Mouse (Mus musculus) ES-Bruce4 (cell line): ENCODE measurements around the gene Zfp972.
"Not testable (repeated sequence)": the region's sequence is repeated elsewhere in the genome, so short reads cannot be mapped to it uniquely, and the experiment has no call there.

Experiments
- CTCF ChIP-seq: IDR thresholded peaks from one replicate; pipeline ENCODE4 v1.8.1; 2011; ENCODE audit warnings: low read depth, low read length
- EP300 ChIP-seq: IDR thresholded peaks from 2 replicates; pipeline ENCODE4 v1.6.1; 2011; ENCODE audit warnings: low read depth, low read length; ENCODE audit not compliant: insufficient read depth

GRCm38 (mm10) chr2:177925563-177926103, at the start of gene Zfp972:
- TF ChIP-seq CTCF, EP300: not testable (repeated sequence)
